Mouse (Mus musculus): ENCODE data around the gene Clk3. TPM values are rescaled to one million over a fixed set of nuclear protein-coding genes. Genes with fewer than 3 reads are reported as not detected.

The Clk3 gene
- polyA plus RNA-seq, 2 experiments, result 88.0 to 136 TPM

GRCm38 (mm10) chr9:57803839-57804238 is 38.2 kb upstream of the Clk3 start:
- Histone ChIP-seq H3K27ac (no peak overlapping the region), H3K9ac (replicated peaks) (no peak overlapping the region), H3K36me3 (replicated peaks; ENCODE audit: control insufficient read depth, insufficient read depth, low read depth) (no peaks in the 10 kb centered on the region), H3K4me3 (ENCODE audit: insufficient read depth in 1 of 2, low read depth in 2 of 2, low read length in 2 of 2) (no peak overlapping the region), H3K4me2 (ENCODE audit: low read depth) (no peak overlapping the region), H3K27me3 (ENCODE audit: control insufficient read depth, insufficient read depth, low read length) (no peaks in the 10 kb centered on the region), H3K4me1 (replicated peaks; ENCODE audit: control insufficient read depth in 2 of 2, insufficient read depth in 2 of 2, low read length in 1 of 2) (peaks cover 31 to 56% of the 10 kb centered on the region in 2 experiments), H3K9me3 (ENCODE audit: control insufficient read depth, low read length) (no peaks in the 10 kb centered on the region)
- ATAC-seq (ENCODE audit: insufficient read depth), result no peak
- DNase-seq (ENCODE audit: low read depth in 3 of 3, low spot score in 3 of 3), result no peak
- WGBS (ENCODE audit: insufficient replicate concordance), result 39% methylated on average over 4 of the region's 4 CpGs
- TF ChIP-seq CTCF (IDR thresholded peaks at IDR 0.05; ENCODE audit: low read depth) (no peak), EP300 (IDR thresholded peaks at IDR 0.05; ENCODE audit: low read depth) (no peak)

DNA sequence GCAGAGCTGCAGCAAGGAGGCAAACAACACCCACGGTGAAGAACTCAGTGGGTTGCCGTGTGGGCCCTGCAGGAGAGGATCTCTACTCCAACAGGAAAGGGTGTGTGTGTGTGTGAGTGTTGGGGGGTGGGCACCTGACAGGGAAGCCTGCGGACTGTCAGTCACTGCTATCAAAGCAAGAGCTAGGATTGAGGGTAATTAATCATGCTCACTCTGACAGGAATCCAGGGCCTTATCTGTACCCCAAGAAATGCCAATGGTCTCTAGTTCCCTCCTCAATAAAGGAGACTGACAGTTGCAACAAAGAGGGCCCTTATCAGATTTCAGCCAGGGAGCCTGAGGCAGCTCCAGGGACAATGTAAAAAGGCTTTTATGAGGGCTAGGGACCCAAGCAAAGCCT is 37.4 kb upstream of the Clk3 start:
- TF ChIP-seq EP300 (IDR thresholded peaks at IDR 0.05; ENCODE audit: low read depth) (no peak), CTCF (IDR thresholded peaks at IDR 0.05; ENCODE audit: low read depth) (no peak)
- H3K4me3 ChIP-seq (ENCODE audit: insufficient read depth in 1 of 2, low read depth in 2 of 2, low read length in 2 of 2), result no peak overlapping the region
- no peak overlapping the region for H3K9ac ChIP-seq (replicated peaks)
- no peaks in the 10 kb centered on the region for H3K9me3 ChIP-seq (ENCODE audit: control insufficient read depth, low read length)
- ATAC-seq (ENCODE audit: insufficient read depth) (no peak), DNase-seq (ENCODE audit: low read depth in 3 of 3, low spot score in 3 of 3) (no peak)
- H3K4me1 ChIP-seq (replicated peaks; ENCODE audit: control insufficient read depth in 2 of 2, insufficient read depth in 2 of 2, low read length in 1 of 2), result peaks cover 31 to 56% of the 10 kb centered on the region in 2 experiments
- H3K27ac ChIP-seq, result no peak overlapping the region
- 7% methylated on average over 3 of the region's 3 CpGs for WGBS (ENCODE audit: insufficient replicate concordance)
- H3K4me2 ChIP-seq (ENCODE audit: low read depth), result no peak overlapping the region
- no peaks in the 10 kb centered on the region for H3K36me3 ChIP-seq (replicated peaks; ENCODE audit: control insufficient read depth, insufficient read depth, low read depth)
- no peaks in the 10 kb centered on the region for H3K27me3 ChIP-seq (ENCODE audit: control insufficient read depth, insufficient read depth, low read length)

DNA sequence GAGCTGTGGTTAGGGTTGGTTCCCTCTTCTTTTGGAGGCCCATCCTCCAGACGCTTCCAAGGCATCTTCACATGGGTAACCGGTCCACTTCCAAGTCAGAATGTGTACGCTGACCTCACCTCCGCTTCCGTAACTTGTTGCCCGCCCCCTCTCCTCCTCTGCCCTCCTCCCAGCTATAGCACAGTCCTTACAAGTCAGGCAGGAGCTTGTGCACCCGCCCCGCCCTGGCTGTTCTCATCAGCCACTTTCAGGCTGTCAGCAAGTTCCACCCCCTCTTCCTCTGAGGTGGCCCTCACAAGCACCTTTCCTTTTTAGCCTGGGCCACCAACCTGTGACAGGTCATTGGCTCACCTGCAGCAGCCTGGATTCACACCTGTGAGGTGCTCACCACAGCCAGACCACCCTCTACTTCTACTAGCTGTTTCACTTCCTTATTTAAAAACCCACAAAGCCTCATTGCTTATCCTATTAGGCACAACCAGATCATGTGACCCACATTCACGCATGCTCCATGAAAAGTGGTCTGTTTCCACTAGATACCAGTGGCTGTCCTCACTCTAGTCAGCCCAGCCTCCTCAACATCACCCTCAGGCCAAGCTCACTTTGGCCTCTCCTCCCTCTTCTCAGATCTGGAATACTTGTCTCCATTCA is 34.8 kb upstream of the Clk3 start:
- peak; percentile 80 for ATAC-seq (ENCODE audit: insufficient read depth)
- Histone ChIP-seq H3K27me3 (ENCODE audit: control insufficient read depth, insufficient read depth, low read length) (no peaks in the 10 kb centered on the region), H3K36me3 (replicated peaks; ENCODE audit: control insufficient read depth, insufficient read depth, low read depth) (peaks cover 16% of the 10 kb centered on the region), H3K27ac (no peak overlapping the region; the same call in 1 of the 2 replicates), H3K4me3 (ENCODE audit: insufficient read depth in 1 of 2, low read depth in 2 of 2, low read length in 2 of 2) (no peak overlapping the region), H3K4me1 (replicated peaks; ENCODE audit: control insufficient read depth in 2 of 2, insufficient read depth in 2 of 2, low read length in 1 of 2) (peaks cover 13 to 35% of the 10 kb centered on the region in 2 experiments), H3K9me3 (ENCODE audit: control insufficient read depth, low read length) (no peaks in the 10 kb centered on the region), H3K9ac (replicated peaks) (peak overlapping the region; percentile 18; the same call in 1 of the 2 replicates), H3K4me2 (ENCODE audit: low read depth) (peak overlapping the region; percentile 37)
- peak in 1 of 3 experiments; percentile 30 for DNase-seq (ENCODE audit: low read depth in 3 of 3, low spot score in 3 of 3)
- WGBS (ENCODE audit: insufficient replicate concordance), result 48% methylated on average over 9 of the region's 9 CpGs
- TF ChIP-seq CTCF (IDR thresholded peaks at IDR 0.05; ENCODE audit: low read depth), result no peak
- TF ChIP-seq EP300 (IDR thresholded peaks at IDR 0.05; ENCODE audit: low read depth), result no peak

DNA sequence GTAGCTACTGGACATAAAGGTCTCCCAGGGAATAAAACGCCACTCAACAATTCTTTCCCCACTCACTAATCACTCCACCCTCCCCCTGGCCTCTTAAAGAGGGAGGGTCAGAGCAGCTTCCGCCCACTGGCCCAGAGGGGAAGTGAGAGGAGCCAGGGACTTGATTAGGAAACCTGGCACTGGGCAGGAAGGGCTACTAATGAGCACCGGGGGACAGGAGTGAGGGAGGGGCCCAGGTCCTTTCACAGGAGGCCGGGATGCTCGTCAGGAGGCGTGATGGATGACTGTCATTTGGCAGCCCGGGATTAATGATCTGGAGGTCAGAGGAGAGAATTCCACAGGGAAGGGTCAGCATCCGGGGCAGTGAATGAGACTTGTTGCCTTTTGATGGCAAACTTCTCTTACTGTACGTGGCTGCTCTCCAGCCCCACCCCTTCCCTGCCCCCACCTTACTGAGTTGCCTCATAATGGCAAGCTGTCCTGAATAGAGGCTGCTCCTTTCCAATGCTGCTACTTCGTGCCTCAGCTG is 33.1 kb upstream of the Clk3 start:
- H3K36me3 ChIP-seq (replicated peaks; ENCODE audit: control insufficient read depth, insufficient read depth, low read depth), result peaks cover 26% of the 10 kb centered on the region
- H3K27ac ChIP-seq, result no peak overlapping the region
- DNase-seq (ENCODE audit: low read depth in 3 of 3, low spot score in 3 of 3) (no peak), ATAC-seq (ENCODE audit: insufficient read depth) (no peak)
- H3K9ac ChIP-seq (replicated peaks), result no peak overlapping the region
- H3K4me3 ChIP-seq (ENCODE audit: insufficient read depth in 1 of 2, low read depth in 2 of 2, low read length in 2 of 2), result no peak overlapping the region
- H3K9me3 ChIP-seq (ENCODE audit: control insufficient read depth, low read length), result no peaks in the 10 kb centered on the region
- H3K27me3 ChIP-seq (ENCODE audit: control insufficient read depth, insufficient read depth, low read length), result no peaks in the 10 kb centered on the region
- no peak overlapping the region for H3K4me2 ChIP-seq (ENCODE audit: low read depth)
- peaks cover 6 to 26% of the 10 kb centered on the region in 2 experiments for H3K4me1 ChIP-seq (replicated peaks; ENCODE audit: control insufficient read depth in 2 of 2, insufficient read depth in 2 of 2, low read length in 1 of 2)
- TF ChIP-seq EP300 (IDR thresholded peaks at IDR 0.05; ENCODE audit: low read depth), result no peak
- no peak for TF ChIP-seq CTCF (IDR thresholded peaks at IDR 0.05; ENCODE audit: low read depth)
- 53% methylated on average over 10 of the region's 10 CpGs for WGBS (ENCODE audit: insufficient replicate concordance)

- DNase-seq (ENCODE audit: low read depth in 3 of 3, low spot score in 3 of 3) (no peak), ATAC-seq (ENCODE audit: insufficient read depth) (no peak)
- no peak overlapping the region for H3K4me3 ChIP-seq (ENCODE audit: insufficient read depth in 1 of 2, low read depth in 2 of 2, low read length in 2 of 2)
- no peak overlapping the region for H3K27ac ChIP-seq
- H3K9ac ChIP-seq (replicated peaks), result no peak overlapping the region
- no peak for TF ChIP-seq CTCF (IDR thresholded peaks at IDR 0.05; ENCODE audit: low read depth)
- TF ChIP-seq EP300 (IDR thresholded peaks at IDR 0.05; ENCODE audit: low read depth), result no peak
- WGBS (ENCODE audit: insufficient replicate concordance), result 79% methylated on average over 8 of the region's 8 CpGs
- peaks cover 3 to 15% of the 10 kb centered on the region in 2 experiments for H3K4me1 ChIP-seq (replicated peaks; ENCODE audit: control insufficient read depth in 2 of 2, insufficient read depth in 2 of 2, low read length in 1 of 2)
- H3K36me3 ChIP-seq (replicated peaks; ENCODE audit: control insufficient read depth, insufficient read depth, low read depth), result peaks cover 26% of the 10 kb centered on the region
- no peaks in the 10 kb centered on the region for H3K9me3 ChIP-seq (ENCODE audit: control insufficient read depth, low read length)
- H3K27me3 ChIP-seq (ENCODE audit: control insufficient read depth, insufficient read depth, low read length), result no peaks in the 10 kb centered on the region
- no peak overlapping the region for H3K4me2 ChIP-seq (ENCODE audit: low read depth)
Measured at GRCm38 (mm10) chr9:57797456-57797855, 31.8 kb upstream of the Clk3 start.
